Mouse (Mus musculus): Measurements from ENCODE around the gene Ltv1. TPM values are rescaled to one million over a fixed set of nuclear protein-coding genes. Genes with fewer than 3 reads are reported as not detected.
"Not testable (repeated sequence)": the region's sequence is repeated elsewhere in the genome, so short reads cannot be mapped to it uniquely, and the experiment has no call there.

Ltv1 gene
- polyA plus RNA-seq, 1 experiment from 2014 or later: 30.5 TPM

GRCm38 (mm10) chr10:13201741-13202293, 8.8 kb upstream of the Ltv1 start:
- 95% methylated on average over 6 of the region's 6 CpGs for WGBS
- Histone ChIP-seq H3K27ac (ENCODE audit: low read length) (no peak overlapping the region), H3K4me2 (ENCODE audit: low read length) (no peak overlapping the region), H3K9me3 (ENCODE audit: control insufficient read depth, low read length) (no peaks in the 10 kb centered on the region), H3K36me3 (ENCODE audit: control insufficient read depth, insufficient read depth) (no peaks in the 10 kb centered on the region), H3K4me3 (replicated peaks; ENCODE audit: low read length) (no peak overlapping the region), H3K9ac (replicated peaks; ENCODE audit: low read depth, low read length) (no peak overlapping the region), H3K4me1 (replicated peaks; ENCODE audit: control insufficient read depth, insufficient read depth, low read length) (no peaks in the 10 kb centered on the region), H3K27me3 (replicated peaks; ENCODE audit: control insufficient read depth, insufficient read depth, low read length) (no peaks in the 10 kb centered on the region)
- ATAC-seq: no peak

GRCm38 (mm10) chr10:13200862-13201261, 7.9 kb upstream of the Ltv1 start:
- H3K36me3 ChIP-seq (ENCODE audit: control insufficient read depth, insufficient read depth): no peaks in the 10 kb centered on the region

DNA sequence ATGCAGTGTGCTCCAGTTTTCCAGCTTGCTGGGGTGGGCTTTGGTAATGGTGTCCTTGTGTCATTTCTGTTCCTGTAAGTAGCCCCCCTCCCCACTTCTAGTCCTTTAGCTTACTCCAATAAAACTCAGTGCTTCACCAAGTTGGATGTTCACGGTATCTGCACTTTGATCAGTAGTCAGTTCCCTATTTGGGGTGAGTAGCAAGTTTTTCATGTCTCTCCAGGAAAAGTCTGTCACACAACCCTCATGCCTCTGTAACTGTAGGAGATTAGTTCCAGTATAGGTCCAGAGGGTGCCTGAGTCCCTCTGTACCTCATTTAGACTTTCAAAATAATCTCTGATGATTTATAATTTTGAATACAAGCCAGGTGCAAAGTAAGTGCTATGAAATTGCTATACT, 6.3 kb upstream of the Ltv1 start:
- Histone ChIP-seq H3K4me3 (replicated peaks; ENCODE audit: low read length) (no peak overlapping the region), H3K27ac (ENCODE audit: low read length) (no peak overlapping the region), H3K27me3 (replicated peaks; ENCODE audit: control insufficient read depth, insufficient read depth, low read length) (no peaks in the 10 kb centered on the region), H3K9me3 (ENCODE audit: control insufficient read depth, low read length) (no peaks in the 10 kb centered on the region), H3K4me1 (replicated peaks; ENCODE audit: control insufficient read depth, insufficient read depth, low read length) (no peaks in the 10 kb centered on the region), H3K9ac (replicated peaks; ENCODE audit: low read depth, low read length) (no peak overlapping the region), H3K36me3 (ENCODE audit: control insufficient read depth, insufficient read depth) (no peaks in the 10 kb centered on the region), H3K4me2 (ENCODE audit: low read length) (no peak overlapping the region)
- 93% methylated on average over 1 of the region's 1 CpGs for WGBS
- no peak for ATAC-seq

More at GRCm38 (mm10) chr10:13200862-13201261, 7.9 kb upstream of the Ltv1 start:
- WGBS: 95% methylated on average over 3 of the region's 3 CpGs
- Histone ChIP-seq H3K4me2 (ENCODE audit: low read length) (no peak overlapping the region), H3K9ac (replicated peaks; ENCODE audit: low read depth, low read length) (no peak overlapping the region), H3K9me3 (ENCODE audit: control insufficient read depth, low read length) (no peaks in the 10 kb centered on the region), H3K27me3 (replicated peaks; ENCODE audit: control insufficient read depth, insufficient read depth, low read length) (no peaks in the 10 kb centered on the region), H3K27ac (ENCODE audit: low read length) (no peak overlapping the region), H3K4me1 (replicated peaks; ENCODE audit: control insufficient read depth, insufficient read depth, low read length) (no peaks in the 10 kb centered on the region), H3K4me3 (replicated peaks; ENCODE audit: low read length) (no peak overlapping the region)
- no peak for ATAC-seq

DNA sequence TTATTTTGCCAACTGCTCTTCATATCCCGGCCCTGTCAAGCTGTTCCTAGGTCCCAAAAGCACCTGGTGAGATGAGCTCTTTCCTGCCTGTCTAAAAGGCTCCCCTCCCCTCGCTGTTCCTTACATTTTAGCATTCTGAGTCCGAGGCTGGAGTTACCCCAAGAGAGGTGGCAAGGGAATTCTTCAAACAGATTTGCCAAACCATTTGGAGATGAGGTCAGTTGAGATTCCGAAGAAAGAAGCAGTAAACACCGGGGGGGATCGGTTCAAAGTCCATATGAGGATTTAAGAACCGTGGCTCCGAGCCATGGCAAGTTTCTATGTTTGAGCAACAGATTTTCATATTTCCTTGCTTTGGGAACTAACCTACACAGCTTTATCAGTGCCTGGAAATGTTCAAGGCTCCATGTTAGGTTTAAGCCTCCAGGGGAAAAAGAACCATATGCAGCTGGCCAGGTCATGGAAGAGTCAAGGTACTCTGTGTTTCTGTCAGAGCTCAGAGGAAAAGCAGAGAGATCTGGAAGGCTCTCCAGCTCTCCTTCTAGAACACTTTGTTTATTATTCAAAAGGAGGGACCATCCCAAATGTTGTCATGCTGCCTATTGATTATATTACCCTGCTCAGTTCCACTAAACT, 4.0 kb upstream of the Ltv1 start:
- no peak overlapping the region for H3K9ac ChIP-seq (replicated peaks; ENCODE audit: low read depth, low read length)
- H3K27ac ChIP-seq (ENCODE audit: low read length): no peak overlapping the region
- no peaks in the 10 kb centered on the region for H3K36me3 ChIP-seq (ENCODE audit: control insufficient read depth, insufficient read depth)
- no peak overlapping the region for H3K4me2 ChIP-seq (ENCODE audit: low read length)
- H3K9me3 ChIP-seq (ENCODE audit: control insufficient read depth, low read length): no peaks in the 10 kb centered on the region
- no peak for ATAC-seq
- H3K4me1 ChIP-seq (replicated peaks; ENCODE audit: control insufficient read depth, insufficient read depth, low read length): peaks cover 5% of the 10 kb centered on the region
- H3K27me3 ChIP-seq (replicated peaks; ENCODE audit: control insufficient read depth, insufficient read depth, low read length): no peaks in the 10 kb centered on the region
- WGBS: 88% methylated on average over 8 of the region's 8 CpGs
- no peak overlapping the region for H3K4me3 ChIP-seq (replicated peaks; ENCODE audit: low read length)

DNA sequence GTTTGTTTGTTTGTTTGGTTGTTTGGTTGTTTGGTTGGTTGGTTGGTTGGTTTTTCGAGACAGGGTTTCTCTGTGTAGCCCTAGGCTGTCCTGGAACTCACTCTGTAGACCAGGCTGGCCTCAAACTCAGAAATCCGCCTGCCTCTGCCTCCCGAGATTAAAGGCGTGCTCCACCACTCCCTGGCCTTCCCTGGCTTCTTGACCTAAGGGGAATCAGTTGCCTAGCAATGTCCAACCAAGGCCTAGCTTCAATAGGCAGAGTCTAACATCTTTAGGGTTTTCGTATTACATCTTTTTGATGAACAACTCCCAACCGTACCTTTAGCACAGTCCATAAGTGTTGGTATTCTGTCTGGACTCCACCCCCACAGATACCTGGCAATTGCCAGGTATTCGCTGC, 528 bp upstream of the Ltv1 start:
- 90% methylated on average over 7 of the region's 7 CpGs for WGBS

DNA sequence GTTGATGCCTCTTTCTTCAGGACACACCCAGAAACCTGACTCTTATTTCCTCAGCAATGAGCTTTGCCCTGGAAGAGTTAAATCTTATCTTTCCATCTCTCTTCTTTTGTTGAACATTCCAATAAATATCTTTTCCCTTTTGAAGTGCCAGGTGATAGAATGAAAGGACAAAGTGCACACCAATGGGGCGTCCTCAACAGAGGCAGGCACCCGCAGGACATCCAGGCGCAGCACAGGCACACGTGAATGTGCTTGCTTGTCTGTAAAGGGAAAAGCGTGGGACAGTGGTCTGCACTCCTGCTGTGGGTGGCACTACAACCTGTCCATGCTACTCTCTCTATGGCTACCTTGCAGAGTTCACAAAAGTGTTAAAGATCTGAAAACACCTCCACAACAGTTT, 3.1 kb downstream of the Ltv1 start:
- H3K4me3 ChIP-seq (replicated peaks; ENCODE audit: low read length): no peak overlapping the region
- no peak overlapping the region for H3K4me2 ChIP-seq (ENCODE audit: low read length)
- no peaks in the 10 kb centered on the region for H3K9me3 ChIP-seq (ENCODE audit: control insufficient read depth, low read length)
- H3K27me3 ChIP-seq (replicated peaks; ENCODE audit: control insufficient read depth, insufficient read depth, low read length): no peaks in the 10 kb centered on the region
- 92% methylated on average over 5 of the region's 5 CpGs for WGBS
- H3K27ac ChIP-seq (ENCODE audit: low read length): no peak overlapping the region
- ATAC-seq: no peak
- peaks cover 8% of the 10 kb centered on the region for H3K36me3 ChIP-seq (ENCODE audit: control insufficient read depth, insufficient read depth)
- H3K4me1 ChIP-seq (replicated peaks; ENCODE audit: control insufficient read depth, insufficient read depth, low read length): peaks cover 6% of the 10 kb centered on the region
- no peak overlapping the region for H3K9ac ChIP-seq (replicated peaks; ENCODE audit: low read depth, low read length)

More for the DNA sequence above, 528 bp upstream of the Ltv1 start:
- H3K27ac ChIP-seq (ENCODE audit: low read length); H3K9me3 ChIP-seq (ENCODE audit: control insufficient read depth, low read length); H3K9ac ChIP-seq (replicated peaks; ENCODE audit: low read depth, low read length); H3K27me3 ChIP-seq (replicated peaks; ENCODE audit: control insufficient read depth, insufficient read depth, low read length); H3K36me3 ChIP-seq (ENCODE audit: control insufficient read depth, insufficient read depth); ATAC-seq; H3K4me1 ChIP-seq (replicated peaks; ENCODE audit: control insufficient read depth, insufficient read depth, low read length): not testable (repeated sequence)
- H3K4me2 ChIP-seq (ENCODE audit: low read length): peak overlapping the region; percentile 82
- peak overlapping the region; percentile 93 for H3K4me3 ChIP-seq (replicated peaks; ENCODE audit: low read length)

DNA sequence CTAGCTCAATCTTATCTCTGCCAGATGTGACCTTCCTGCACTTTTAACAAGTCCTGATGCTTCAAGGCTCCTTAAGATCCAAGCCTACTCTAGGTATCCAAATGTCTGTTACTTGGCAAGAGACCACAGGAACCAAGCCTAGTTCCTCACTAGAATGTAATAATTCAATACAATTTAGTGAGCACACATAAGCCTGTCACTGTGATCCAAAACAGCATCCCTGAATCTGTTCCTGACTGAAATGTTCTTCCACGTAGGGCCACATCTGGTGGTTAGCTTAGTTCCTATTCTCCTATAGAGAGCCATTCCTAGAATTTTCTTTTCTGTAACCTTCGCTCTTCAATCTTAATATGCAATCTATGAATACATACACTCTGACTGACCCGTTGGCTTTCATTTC, 6.2 kb downstream of the Ltv1 start:
- ATAC-seq: no peak
- WGBS: 95% methylated on average over 3 of the region's 3 CpGs
- Histone ChIP-seq H3K4me1 (replicated peaks; ENCODE audit: control insufficient read depth, insufficient read depth, low read length) (no peaks in the 10 kb centered on the region), H3K4me3 (replicated peaks; ENCODE audit: low read length) (no peak overlapping the region), H3K9ac (replicated peaks; ENCODE audit: low read depth, low read length) (no peak overlapping the region), H3K9me3 (ENCODE audit: control insufficient read depth, low read length) (no peaks in the 10 kb centered on the region), H3K4me2 (ENCODE audit: low read length) (no peak overlapping the region), H3K27me3 (replicated peaks; ENCODE audit: control insufficient read depth, insufficient read depth, low read length) (no peaks in the 10 kb centered on the region), H3K36me3 (ENCODE audit: control insufficient read depth, insufficient read depth) (peaks cover 17% of the 10 kb centered on the region), H3K27ac (ENCODE audit: low read length) (no peak overlapping the region)

DNA sequence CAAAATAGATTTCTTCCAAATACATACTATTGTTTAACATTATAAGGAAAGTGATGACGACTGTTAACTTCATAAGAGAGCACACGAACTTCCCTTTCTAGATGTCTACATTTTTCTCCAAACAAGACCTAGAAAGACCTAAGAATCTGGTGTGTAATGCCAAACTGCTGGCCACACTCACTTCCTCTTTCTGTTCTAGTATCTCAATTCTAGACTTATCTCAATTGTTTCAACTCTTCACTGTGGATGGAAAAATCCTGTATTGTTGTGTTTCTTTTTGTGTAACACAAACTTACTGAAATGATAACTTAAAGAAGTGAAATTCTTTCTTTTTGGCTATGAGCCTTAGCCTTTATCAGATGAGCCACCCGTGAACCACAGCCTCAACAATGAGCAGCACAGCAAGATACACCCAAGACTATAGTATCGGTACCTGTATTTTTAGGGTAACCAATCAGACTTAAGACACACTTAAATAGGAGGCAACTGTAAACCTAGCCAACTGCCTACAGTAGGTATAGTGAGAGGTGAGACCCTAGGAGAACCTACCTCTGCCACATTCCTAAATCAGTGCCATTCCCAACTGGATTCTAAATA, 8.7 kb downstream of the Ltv1 start:
- Histone ChIP-seq H3K27ac (ENCODE audit: low read length) (no peak overlapping the region), H3K27me3 (replicated peaks; ENCODE audit: control insufficient read depth, insufficient read depth, low read length) (no peaks in the 10 kb centered on the region), H3K4me1 (replicated peaks; ENCODE audit: control insufficient read depth, insufficient read depth, low read length) (no peaks in the 10 kb centered on the region), H3K4me3 (replicated peaks; ENCODE audit: low read length) (no peak overlapping the region), H3K36me3 (ENCODE audit: control insufficient read depth, insufficient read depth) (peaks cover 35% of the 10 kb centered on the region), H3K9me3 (ENCODE audit: control insufficient read depth, low read length) (no peaks in the 10 kb centered on the region), H3K4me2 (ENCODE audit: low read length) (no peak overlapping the region), H3K9ac (replicated peaks; ENCODE audit: low read depth, low read length) (no peak overlapping the region)
- no peak for ATAC-seq
- 92% methylated on average over 4 of the region's 4 CpGs for WGBS

- ATAC-seq: no peak
- H3K4me1 ChIP-seq (replicated peaks; ENCODE audit: control insufficient read depth, insufficient read depth, low read length): no peaks in the 10 kb centered on the region
- WGBS: 94% methylated on average over 7 of the region's 7 CpGs
- H3K9ac ChIP-seq (replicated peaks; ENCODE audit: low read depth, low read length): no peak overlapping the region
- no peaks in the 10 kb centered on the region for H3K9me3 ChIP-seq (ENCODE audit: control insufficient read depth, low read length)
- no peak overlapping the region for H3K27ac ChIP-seq (ENCODE audit: low read length)
- H3K27me3 ChIP-seq (replicated peaks; ENCODE audit: control insufficient read depth, insufficient read depth, low read length): no peaks in the 10 kb centered on the region
- H3K36me3 ChIP-seq (ENCODE audit: control insufficient read depth, insufficient read depth): peaks cover 54% of the 10 kb centered on the region
- no peak overlapping the region for H3K4me3 ChIP-seq (replicated peaks; ENCODE audit: low read length)
- H3K4me2 ChIP-seq (ENCODE audit: low read length): no peak overlapping the region
Measured at GRCm38 (mm10) chr10:13180211-13180610, 12.8 kb downstream of the Ltv1 start.
